Mouse (Mus musculus) gastrocnemius, adult 18-20 months (tissue): Measurements from ENCODE around the gene Rps9. TPM values are rescaled to one million over a fixed set of nuclear protein-coding genes. Genes with fewer than 3 reads are reported as not detected.

Experiments used
- DNase-seq: peaks from one replicate; pipeline ENCODE4 v3.0.0; 2021; ENCODE audit warnings: low spot score
- long read RNA-seq, 2 experiments: library from polyadenylated mRNA; stranded (forward); transcript quantifications; one replicate each; pipeline ENCODE4 v2.0.0; 2021
- total RNA-seq, 2 experiments: library from RNA; stranded (reverse); gene quantifications; 2 replicates each; pipeline ENCODE4 v1.2.3; 2021

Rps9 gene
- 100 to 1,000 TPM; 415 to 437 TPM for total RNA-seq
- long read RNA-seq, experiment 1, transcript Rps9-201 (5 exons, 751 nt): major isoform, 171 of 209 reads
- long read RNA-seq, experiment 1, transcript Rps9-204 (4 exons, 914 nt): minor isoform, 12 of 209 reads
- long read RNA-seq, experiment 1, partial matches to known transcripts: 22 of 209 reads
- long read RNA-seq, experiment 1, other reads (novel, unspliced or antisense): 4 of 209 reads
- long read RNA-seq, experiment 2, transcript Rps9-201 (5 exons, 751 nt): major isoform, 147 of 182 reads
- long read RNA-seq, experiment 2, transcript Rps9-204 (4 exons, 914 nt): minor isoform, 15 of 182 reads
- long read RNA-seq, experiment 2, partial matches to known transcripts: 18 of 182 reads
- long read RNA-seq, experiment 2, other reads (novel, unspliced or antisense): 2 of 182 reads

DNA sequence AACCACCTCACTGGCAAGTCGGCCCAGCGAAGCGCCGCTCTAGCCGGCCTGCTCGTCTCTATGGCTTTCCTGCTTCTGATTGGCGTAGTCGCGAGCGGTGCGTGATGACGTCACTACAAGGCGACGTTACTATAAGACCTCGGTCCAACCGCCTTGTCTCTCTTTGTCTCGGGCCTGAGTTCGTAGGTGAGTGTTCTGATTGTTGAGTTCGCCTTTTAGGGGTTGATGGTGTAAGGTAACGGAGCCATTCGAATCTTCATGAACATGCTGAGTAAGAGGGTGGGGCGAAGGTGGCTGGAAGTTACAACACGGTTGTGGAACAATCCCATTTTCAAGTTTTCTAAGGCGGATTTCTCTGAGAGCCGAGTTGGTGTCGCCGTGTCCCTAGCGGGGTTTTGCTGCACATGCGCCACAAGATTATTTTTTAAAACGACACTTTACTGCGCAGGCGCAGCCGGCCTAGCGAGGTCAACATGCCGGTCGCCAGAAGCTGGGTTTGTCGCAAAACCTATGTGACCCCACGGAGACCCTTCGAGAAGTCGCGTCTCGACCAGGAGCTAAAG is at the start of gene Rps9:
Gene Rps9 (plus strand): TSS at position 115 of the 563 bp plus-strand sequence.
- DNase-seq: peak; percentile 98

DNA sequence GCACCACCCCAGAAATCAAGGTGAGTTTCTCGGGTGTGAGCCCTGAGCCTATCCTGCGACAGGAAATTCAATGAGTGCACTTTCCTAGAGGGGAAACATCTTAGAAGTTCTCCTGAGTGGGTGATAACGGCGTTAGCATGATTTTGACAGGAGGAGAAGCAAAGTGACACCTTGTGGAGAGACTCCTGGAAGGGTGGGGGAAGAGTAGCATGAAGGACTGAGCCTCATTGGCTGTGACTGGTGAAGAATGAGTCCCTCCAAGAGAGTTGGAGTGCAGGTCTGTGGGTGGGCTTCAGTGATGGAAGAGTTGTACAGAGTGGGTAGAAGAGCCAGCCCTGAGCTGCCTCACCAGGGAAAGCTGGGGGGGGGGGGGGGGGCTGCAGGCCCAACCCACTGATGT is 46.8 kb upstream of the Rps9 start:
- DNase-seq: no peak

DNA sequence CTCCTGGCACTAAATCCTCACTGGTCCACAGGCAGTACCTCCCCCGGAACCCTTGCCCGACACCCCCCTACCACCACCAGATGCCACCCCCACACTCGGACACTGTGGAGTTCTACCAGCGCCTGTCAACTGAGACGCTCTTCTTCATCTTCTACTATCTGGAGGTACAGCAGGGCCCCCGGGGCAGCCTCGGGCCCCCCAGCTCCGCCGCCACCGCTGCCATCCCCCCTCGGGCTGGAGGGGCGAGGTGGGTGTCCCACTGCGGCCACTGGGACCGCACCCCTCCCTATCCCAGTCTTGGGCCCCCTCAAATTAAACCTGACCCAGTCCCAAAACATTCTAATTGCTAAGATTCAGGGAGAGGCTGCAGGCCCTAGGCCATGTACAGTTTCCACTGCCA is 45.2 kb upstream of the Rps9 start:
- no peak for DNase-seq

DNA sequence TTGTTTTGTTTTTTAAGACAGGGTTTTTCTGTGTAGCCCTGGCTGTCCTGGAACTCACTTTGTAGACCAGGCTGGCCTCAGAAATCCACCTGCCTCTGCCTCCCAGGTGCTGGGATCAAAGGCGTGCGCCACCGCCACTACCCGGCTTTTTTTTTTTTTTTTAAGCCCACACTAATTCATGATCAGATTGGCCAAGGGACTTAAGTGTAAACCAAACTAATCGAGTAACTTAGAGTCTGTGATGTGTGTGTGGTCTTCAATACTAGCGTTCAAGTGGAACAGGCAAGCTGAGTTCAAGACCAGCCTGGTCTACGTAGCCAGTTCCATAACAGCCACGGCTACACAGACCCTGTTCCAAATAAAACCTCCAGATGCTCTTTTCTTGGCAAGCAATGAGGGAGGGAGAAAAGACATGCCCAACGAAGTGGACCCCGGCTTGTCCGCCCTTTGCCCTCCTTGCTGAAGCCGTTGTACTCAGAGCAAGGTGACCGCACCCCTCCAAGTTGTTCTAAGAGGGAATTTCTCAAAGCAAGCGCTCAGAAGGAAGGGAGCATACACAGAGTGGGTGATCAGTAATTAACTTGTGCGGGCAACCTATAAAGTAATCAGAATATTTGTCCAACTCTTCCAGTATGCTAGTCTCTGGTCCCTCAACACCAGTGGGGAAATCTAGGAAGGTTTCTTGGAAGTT is 39.1 kb upstream of the Rps9 start:
- DNase-seq: no peak

DNA sequence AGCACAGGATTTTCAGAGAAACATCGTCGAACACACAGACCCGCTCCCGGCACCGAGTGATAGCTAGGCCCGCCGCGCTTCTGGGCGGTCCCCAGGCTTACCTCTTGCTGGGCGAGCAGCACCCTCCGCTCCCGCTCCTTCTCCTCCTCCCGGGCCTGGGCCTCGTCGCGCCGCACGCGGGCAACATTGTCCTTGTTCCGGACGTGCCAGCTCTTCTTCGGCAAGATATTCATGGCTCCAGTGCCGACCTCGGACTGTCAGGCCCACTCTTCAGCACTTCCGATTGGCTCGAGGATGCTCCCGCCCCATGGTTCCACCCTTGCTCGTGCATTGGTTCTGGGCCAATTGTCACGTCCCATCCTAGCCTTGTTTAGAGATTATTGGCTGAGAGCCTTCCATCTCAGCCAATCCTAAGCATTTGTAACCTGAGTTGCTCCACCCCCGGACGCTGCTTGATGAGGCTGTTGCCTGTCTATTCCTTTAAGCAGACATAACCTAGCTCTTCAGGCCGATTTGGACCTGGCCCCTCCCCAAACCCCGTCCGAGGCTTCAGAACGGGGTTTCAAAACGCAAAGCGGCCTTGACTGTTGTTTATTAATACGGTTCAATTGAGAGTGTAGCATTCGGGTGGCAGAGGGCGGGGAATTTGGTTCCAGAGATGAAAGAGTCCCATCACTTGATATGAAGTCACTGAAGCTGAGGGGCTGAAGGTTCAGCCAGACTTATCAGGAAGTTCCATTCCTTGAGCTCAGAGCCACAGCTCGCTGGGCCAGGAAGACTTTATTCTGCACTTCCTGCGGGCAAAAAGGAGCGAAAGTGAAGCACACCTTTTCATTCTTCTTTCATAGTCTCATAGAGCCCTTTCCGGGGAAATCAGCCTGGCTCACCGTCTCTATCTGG is 38.3 kb upstream of the Rps9 start, which contains the start of gene Leng1:
Gene Leng1 (minus strand): TSS at position 626 of the 900 bp plus-strand sequence.
- DNase-seq: peak; percentile 99

- DNase-seq: no peak
Measured at GRCm38 (mm10) chr7:3666921-3667391, 36.8 kb upstream of the Rps9 start.

- peak; percentile 78 for DNase-seq
Measured at GRCm38 (mm10) chr7:3674507-3675227, 29.1 kb upstream of the Rps9 start.

DNA sequence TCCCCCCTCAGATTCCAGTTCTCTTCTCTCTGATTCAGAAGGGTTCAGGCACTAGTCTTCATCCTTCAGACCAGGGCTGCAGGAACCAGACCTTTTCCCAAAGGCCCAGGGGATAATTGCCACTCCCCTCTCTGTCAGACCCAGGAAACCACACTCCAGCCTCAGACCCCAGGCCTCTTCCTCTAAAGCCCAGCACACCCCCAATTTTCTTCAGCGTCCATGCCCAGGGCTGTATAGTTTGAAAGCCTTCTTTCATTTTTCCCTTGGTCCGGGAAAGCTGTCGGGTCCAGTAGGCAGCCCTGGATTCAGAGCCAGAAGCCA is 28.6 kb upstream of the Rps9 start:
- DNase-seq: no peak

- DNase-seq: no peak
Measured at GRCm38 (mm10) chr7:3676371-3676770, 27.4 kb upstream of the Rps9 start.

- no peak for DNase-seq
Measured at GRCm38 (mm10) chr7:3677342-3677741, 26.5 kb upstream of the Rps9 start, which contains the start of gene Tmc4. Tmc4 (minus strand) TSS chr7:3677553.

DNA sequence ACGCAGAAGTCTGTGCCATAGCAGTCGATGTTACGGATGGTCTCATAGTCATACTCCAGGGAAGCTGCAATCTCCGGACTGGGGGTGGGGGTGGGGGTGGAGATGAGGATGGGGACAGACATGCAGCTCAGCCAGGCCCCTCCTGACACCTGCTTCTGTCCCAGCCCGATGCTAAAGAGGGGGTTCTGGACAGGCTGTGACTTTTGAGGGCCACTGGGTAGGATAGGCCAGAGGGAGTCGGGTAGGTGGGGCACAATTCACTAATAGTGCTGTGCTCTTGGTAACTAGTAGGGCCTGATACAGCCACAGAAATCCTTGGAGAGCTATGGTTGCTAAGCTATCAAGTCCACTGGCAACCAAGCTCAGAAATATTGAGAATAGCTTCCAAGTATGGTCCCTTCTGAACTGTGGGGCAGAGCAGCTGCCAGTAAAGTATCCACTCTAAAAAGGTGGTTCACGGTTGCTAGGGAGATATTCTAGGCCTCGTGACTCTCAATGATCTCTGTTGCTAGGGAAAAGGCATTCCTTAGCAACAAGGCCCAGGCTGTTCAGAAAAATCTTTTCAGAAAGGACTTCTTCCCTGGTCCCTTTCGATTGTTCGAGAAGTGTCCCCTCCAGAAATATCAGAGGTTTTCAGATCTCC is 19.8 kb upstream of the Rps9 start:
- DNase-seq: no peak

DNA sequence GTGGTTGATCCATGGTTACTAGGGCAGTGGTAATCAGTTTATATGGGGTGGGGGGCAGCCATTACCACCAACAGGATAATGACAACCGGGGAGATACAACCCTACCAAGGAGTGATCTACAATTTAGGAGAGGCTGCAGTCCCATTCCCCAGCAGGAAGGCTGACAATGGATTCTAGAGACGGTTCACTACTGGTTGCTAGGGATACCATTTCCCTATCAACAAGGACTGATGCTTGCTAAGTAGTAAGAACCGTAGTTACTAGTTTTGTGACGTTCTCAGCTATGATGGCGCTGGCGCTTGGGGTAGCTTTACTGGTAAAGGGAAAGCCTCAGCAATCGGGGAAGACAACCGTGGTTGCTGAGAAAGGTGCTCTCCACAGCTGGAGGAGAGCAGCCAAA is 19.1 kb upstream of the Rps9 start:
- DNase-seq: no peak

DNA sequence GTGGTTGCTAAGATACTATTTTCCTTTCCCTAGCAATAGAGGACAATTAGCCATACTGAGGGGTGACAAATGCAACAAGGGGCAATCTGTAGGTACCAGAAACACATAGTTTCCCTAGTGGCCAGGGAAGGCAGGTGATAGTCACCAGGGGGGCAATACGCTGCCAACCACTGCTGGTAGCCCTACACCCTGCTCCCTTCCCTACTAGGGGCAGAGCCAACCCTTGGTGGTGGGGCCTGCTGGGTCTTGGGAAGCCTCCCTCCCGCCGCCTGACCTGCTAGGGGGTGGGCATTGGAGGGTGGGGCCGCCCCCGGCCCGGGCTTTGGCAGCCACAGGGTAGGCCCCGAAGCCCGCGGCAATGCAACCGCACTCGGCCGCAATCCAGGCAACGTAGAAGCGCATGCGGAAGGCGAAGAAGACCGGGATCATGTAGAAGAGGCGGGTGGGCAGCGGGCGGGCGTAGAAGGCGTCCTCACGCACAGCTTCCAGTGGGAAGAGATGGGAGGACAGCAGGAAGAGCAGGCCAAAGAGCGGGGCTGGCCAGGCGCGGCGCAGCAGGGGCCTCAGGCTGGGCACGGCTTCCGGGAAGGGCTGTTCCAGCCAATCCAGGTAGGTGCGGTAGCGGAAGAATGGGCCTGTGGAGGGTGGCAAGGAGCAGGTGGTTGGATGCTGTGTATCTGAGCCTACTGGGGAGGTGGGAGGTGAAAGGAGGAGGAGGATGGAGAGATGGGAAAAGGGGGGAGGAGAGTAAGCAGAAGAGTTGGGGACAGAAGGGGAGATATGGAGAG is 18.2 kb upstream of the Rps9 start:
- no peak for DNase-seq

DNA sequence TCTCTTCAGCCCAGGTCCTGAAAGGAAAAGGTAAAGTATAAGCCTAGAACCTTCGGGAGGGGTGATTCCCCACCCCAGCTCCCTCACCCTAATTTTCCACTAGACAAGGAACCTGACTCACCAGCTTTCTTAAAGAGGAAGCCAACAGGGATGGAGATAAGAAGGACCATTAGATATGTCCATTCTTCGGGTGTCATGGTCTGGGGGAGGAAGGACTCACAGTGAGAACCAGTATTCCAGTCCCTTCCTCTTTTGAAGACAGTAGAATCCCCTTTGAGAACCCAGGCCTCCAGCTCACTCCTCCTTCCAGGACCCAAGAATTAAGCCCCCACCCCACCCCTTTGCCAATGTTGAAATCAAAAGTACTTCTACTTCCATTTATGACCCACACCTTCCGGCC is 11.9 kb upstream of the Rps9 start:
- no peak for DNase-seq

DNA sequence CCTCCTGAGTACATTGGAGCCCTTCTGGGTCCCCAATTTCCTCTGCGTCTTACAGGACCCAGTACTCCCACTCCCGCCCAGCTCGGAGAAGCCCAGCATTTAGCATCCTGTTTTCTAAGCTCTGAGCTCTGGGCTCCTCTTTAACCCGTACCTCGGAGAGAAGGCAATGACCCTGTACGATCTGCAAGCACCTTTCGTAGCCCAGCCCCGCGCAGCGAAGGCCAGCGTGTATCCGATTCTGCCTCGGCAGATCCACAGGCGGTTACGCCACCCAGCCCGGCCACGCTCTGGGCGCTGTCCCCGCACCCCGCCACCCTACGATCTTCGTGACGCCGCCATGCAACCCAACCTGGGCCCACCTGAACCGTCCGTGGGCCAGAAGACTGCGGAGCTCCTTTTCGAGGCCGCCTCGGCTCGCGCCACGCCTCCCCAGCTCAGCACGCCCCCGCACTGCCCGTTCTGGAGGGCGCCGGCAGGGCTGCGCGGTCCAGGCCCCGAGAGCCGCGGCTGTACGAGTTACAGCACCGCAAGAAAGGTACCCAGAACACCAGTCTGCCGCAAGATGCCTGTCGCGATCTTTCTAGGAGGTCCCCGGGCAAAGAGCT is 11.3 kb upstream of the Rps9 start, which contains the start of gene Tsen34:
Gene Tsen34 (plus strand): TSS at position 482 of the 605 bp plus-strand sequence.
- DNase-seq: no peak

DNA sequence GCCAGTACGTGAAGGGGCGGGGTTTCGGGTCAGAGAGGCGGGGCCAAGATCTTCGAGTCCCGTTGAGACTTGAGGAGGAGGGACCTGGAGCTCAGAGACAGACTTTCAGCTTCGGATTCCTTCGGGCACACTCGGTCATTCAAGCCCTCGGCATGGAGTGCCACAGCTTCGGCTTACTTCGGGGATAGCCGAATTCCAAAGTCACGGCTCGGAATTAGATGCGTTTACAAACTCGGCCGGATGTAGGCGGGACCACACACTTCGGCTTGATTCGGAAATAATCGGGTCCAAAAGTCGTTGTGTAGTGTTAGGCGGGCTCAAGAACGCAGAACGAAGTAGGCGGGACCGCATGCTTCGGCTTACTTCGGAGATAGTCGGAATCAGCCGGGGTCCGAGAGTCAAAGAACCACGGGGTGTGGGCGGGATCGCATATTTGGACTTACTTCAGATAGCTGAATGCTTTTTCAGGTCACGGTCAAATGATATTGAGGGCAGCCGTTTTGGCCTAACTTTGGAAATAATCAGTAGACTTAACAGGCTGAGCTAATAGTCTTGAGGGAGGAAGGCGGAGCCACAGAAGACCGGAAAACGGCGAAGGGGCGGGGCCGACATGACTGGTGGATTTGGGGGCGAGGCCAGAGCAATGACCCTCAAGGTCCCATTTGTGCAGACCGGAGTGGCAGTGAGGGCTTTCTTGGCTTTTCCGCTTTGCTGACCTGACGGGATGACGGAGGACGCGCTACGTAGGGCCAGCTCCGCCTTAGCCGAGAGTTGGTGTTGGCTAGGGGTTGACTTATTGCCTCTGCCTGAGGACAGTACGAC is 10.6 kb upstream of the Rps9 start, which contains the start of gene Mboat7:
Gene Mboat7 (minus strand): TSS at position 537 of the 822 bp plus-strand sequence.
- DNase-seq: peak; percentile 96

GRCm38 (mm10) chr7:3693809-3694075 is 10.1 kb upstream of the Rps9 start:
- no peak for DNase-seq
